Mouse (Mus musculus) embryonic facial prominence, embryonic 14.5 days (tissue): ENCODE results near the gene Lpcat4. TPM values are rescaled to one million over a fixed set of nuclear protein-coding genes. Genes with fewer than 3 reads are reported as not detected.

Experiments
- polyA plus RNA-seq: library from polyadenylated mRNA; unstranded; fragments of >200 nt; fragmentation: Nextera tagmentation; extraction: Ambion mirVana; gene quantifications from 2 replicates; pipeline ENCODE4 v1.2.1, GENCODE M21; 2014

Gene Lpcat4
- polyA plus RNA-seq, 1 experiment from 2014 or later, result 17.5 TPM

Other genes with a start within 250 kb of the Lpcat4 start
- not detected in 2 replicates for gene Olfr1309, start 249.2 kb upstream of the Lpcat4 start, polyA plus RNA-seq
- gene Olfr1310, start 226.8 kb upstream of the Lpcat4 start, polyA plus RNA-seq, result not detected in 2 replicates
- gene Olfr1311, start 215.1 kb upstream of the Lpcat4 start, polyA plus RNA-seq, result not detected in 2 replicates
- not detected in 2 replicates for gene Olfr1312, start 189.2 kb upstream of the Lpcat4 start, polyA plus RNA-seq
- gene Olfr1313, start 161.6 kb upstream of the Lpcat4 start, polyA plus RNA-seq, result 0.13 TPM in 1 of 2 replicates, not detected in the other
- not detected in 2 replicates for gene Olfr1314, start 142.7 kb upstream of the Lpcat4 start, polyA plus RNA-seq
- not detected in 2 replicates for gene Olfr1315-ps1, start 124.0 kb upstream of the Lpcat4 start, polyA plus RNA-seq
- not detected in 2 replicates for gene Olfr1316, start 104.5 kb upstream of the Lpcat4 start, polyA plus RNA-seq
- not detected in 2 replicates for gene Olfr1317, start 99.1 kb upstream of the Lpcat4 start, polyA plus RNA-seq
- not detected in 2 replicates for gene Olfr1318, start 85.3 kb upstream of the Lpcat4 start, polyA plus RNA-seq
- gene Nutm1, start 19.8 kb downstream of the Lpcat4 start, polyA plus RNA-seq, result not detected in 2 replicates
- 186 and 203 TPM in 2 replicates for gene Nop10, start 22.5 kb downstream of the Lpcat4 start, polyA plus RNA-seq
- gene Slc12a6, start 26.4 kb downstream of the Lpcat4 start, polyA plus RNA-seq, result 15.6 and 16.5 TPM in 2 replicates
- not detected in 2 replicates for gene Gm21985, start 26.8 kb downstream of the Lpcat4 start, polyA plus RNA-seq
- 108 TPM in 2 replicates for gene Emc4, start 128.6 kb downstream of the Lpcat4 start, polyA plus RNA-seq
- 50.1 and 53.1 TPM in 2 replicates for gene Katnbl1, start 139.7 kb downstream of the Lpcat4 start, polyA plus RNA-seq
- gene Emc7, start 215.5 kb downstream of the Lpcat4 start, polyA plus RNA-seq, result 20.5 and 21.9 TPM in 2 replicates
- gene Chrm5, start 241.3 kb downstream of the Lpcat4 start, polyA plus RNA-seq, result 0.14 TPM in 1 of 2 replicates, not detected in the other